Mouse (Mus musculus) bone marrow, adult 2 months (tissue): ENCODE results near the gene C330007P06Rik.
A peak's percentile ranks its signal among the peaks of the same experiment; 100 is the strongest.

ENCODE experiments used
- CTCF ChIP-seq: fragments of 200-500 bp; IDR thresholded peaks from 2 replicates; pipeline ENCODE4 v1.5.1; 2011; ENCODE audit warnings: low read length, control low read depth; ENCODE audit not compliant: control insufficient read depth, insufficient read depth
- POLR2A ChIP-seq: fragments of 200-500 bp; IDR thresholded peaks from 2 replicates; pipeline ENCODE4 v1.6.1; 2011; ENCODE audit warnings: low read depth, mild to moderate bottlenecking, control low read depth, low read length, borderline replicate concordance; ENCODE audit not compliant: control insufficient read depth

- TF ChIP-seq CTCF = peak; percentile 6; the same call in 1 of the 2 replicates
- peak; percentile 91; the same call in 1 of the 2 replicates for TF ChIP-seq POLR2A
Observed at GRCm38 (mm10) chrX:36874178-36874696, 326 bp upstream of the C330007P06Rik start.
